Mouse (Mus musculus) embryonic facial prominence, embryonic 10.5 days (tissue): ENCODE measurements around the gene Cyfip2. TPM values are rescaled to one million over a fixed set of nuclear protein-coding genes. Genes with fewer than 3 reads are reported as not detected.

ENCODE experiments used
- DNase-seq: peaks from one replicate; pipeline ENCODE4 v3.0.0-alpha.2; 2017; ENCODE audit warnings: low spot score
- H3K27ac ChIP-seq: fragments of 300-500 bp; sonication (generic); replicated peaks from 2 replicates; pipeline ENCODE4 v1.5.1; 2016; ENCODE audit warnings: mild to moderate bottlenecking
- H3K27me3 ChIP-seq: fragments of 300-500 bp; sonication (generic); replicated peaks from 2 replicates; pipeline ENCODE4 v1.6.1; 2016; ENCODE audit warnings: low read depth, mild to moderate bottlenecking; ENCODE audit not compliant: poor library complexity, severe bottlenecking
- H3K36me3 ChIP-seq: fragments of 300-500 bp; sonication (generic); replicated peaks from 2 replicates; pipeline ENCODE4 v1.6.1; 2016; ENCODE audit warnings: mild to moderate bottlenecking, moderate library complexity
- H3K4me1 ChIP-seq: fragments of 300-500 bp; sonication (generic); 2 replicates; pipeline ENCODE4 v1.6.1; 2016
- H3K4me3 ChIP-seq: fragments of 300-500 bp; sonication (generic); 2 replicates; pipeline ENCODE4 v1.5.1; 2016; ENCODE audit warnings: mild to moderate bottlenecking, moderate library complexity
- H3K9me3 ChIP-seq: fragments of 300-500 bp; sonication (generic); 2 replicates; pipeline ENCODE4 v1.6.1; 2016; ENCODE audit warnings: mild to moderate bottlenecking
- WGBS: fragments of 180-500 bp; shearing (Covaris S2); methylation state at CpG from one replicate; pipeline ENCODE4 v1.1.7; 2016; 5-methylcytosine and 5-hydroxymethylcytosine counted together
- polyA plus RNA-seq: library from polyadenylated mRNA; unstranded; fragments of >200 nt; fragmentation: Nextera tagmentation; extraction: Ambion mirVana; gene quantifications from 2 replicates; pipeline ENCODE4 v1.2.1, GENCODE M21; 2016

Gene Cyfip2
- polyA plus RNA-seq, 1 experiment from 2014 or later, result 18.3 TPM

- Histone ChIP-seq H3K27me3 (no peaks in the 10 kb centered on the region), H3K4me3 (no peak overlapping the region), H3K4me1 (peaks cover 3% of the 10 kb centered on the region; the same call in 1 of the 2 replicates), H3K9me3 (no peaks in the 10 kb centered on the region), H3K36me3 (peaks cover 24% of the 10 kb centered on the region), H3K27ac (no peak overlapping the region)
- no peak for DNase-seq
- WGBS, result 90% methylated on average over 11 of the region's 11 CpGs
Measured at GRCm38 (mm10) chr11:46265031-46265786, 47.5 kb downstream of the Cyfip2 start.

DNA sequence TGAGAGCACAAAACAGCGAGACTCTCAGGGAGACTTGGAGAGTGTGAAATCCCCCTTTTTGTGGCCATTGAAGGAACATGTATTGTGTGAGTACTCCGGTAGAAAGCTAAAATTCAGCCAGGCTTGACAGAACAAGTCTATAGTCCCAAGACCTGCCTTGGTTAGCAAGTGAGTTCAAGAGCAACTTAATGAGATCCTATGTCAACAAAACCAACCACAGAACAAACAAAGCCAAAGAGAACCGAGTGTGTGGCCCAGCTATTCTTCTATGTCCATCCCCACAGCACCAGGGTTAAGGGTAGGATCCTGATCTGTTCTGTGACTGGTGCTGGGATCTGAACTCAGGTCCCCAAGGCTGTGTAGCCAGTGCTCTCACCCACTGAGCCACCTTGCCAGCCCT, 48.1 kb downstream of the Cyfip2 start:
- WGBS, result 81% methylated on average over 3 of the region's 3 CpGs
- no peaks in the 10 kb centered on the region for H3K9me3 ChIP-seq
- H3K27me3 ChIP-seq, result no peaks in the 10 kb centered on the region
- H3K36me3 ChIP-seq, result peaks cover 26% of the 10 kb centered on the region
- H3K4me1 ChIP-seq, result peaks cover 3% of the 10 kb centered on the region; the same call in 1 of the 2 replicates
- no peak overlapping the region for H3K4me3 ChIP-seq
- DNase-seq, result no peak
- H3K27ac ChIP-seq, result no peak overlapping the region

- H3K9me3 ChIP-seq, result no peaks in the 10 kb centered on the region
- WGBS, result 93% methylated on average over 11 of the region's 11 CpGs
- H3K4me1 ChIP-seq, result no peaks in the 10 kb centered on the region
- DNase-seq, result no peak
- no peak overlapping the region for H3K27ac ChIP-seq
- no peak overlapping the region for H3K4me3 ChIP-seq
- H3K27me3 ChIP-seq, result no peaks in the 10 kb centered on the region
- peaks cover 25% of the 10 kb centered on the region for H3K36me3 ChIP-seq
Measured at GRCm38 (mm10) chr11:46263291-46263690, 49.4 kb downstream of the Cyfip2 start.

DNA sequence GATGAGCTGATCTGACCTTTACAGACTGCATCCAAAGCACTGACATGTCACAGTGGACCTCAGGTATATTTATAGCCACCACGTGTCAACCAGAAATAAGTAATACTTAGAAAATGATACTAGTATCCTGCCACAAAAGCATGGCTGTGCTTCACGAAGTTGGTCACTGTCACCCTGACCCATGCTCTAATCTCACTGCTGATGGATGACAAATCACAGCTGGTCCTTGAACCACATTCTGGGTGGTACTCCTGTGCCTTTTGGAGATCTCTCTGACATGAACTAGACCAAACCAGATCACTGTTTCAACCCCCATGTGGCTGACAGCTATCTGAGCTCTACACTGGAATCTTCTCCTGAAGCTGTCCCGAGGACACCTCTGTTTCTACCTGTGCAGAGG, 49.8 kb downstream of the Cyfip2 start:
- no peak overlapping the region for H3K4me3 ChIP-seq
- no peaks in the 10 kb centered on the region for H3K4me1 ChIP-seq
- H3K27me3 ChIP-seq, result no peaks in the 10 kb centered on the region
- H3K36me3 ChIP-seq, result peaks cover 22% of the 10 kb centered on the region
- no peak for DNase-seq
- H3K9me3 ChIP-seq, result no peaks in the 10 kb centered on the region
- WGBS, result 83% methylated on average over 3 of the region's 3 CpGs
- no peak overlapping the region for H3K27ac ChIP-seq

GRCm38 (mm10) chr11:46258749-46259148, 53.9 kb downstream of the Cyfip2 start:
- no peak for DNase-seq
- Histone ChIP-seq H3K4me3 (no peak overlapping the region), H3K36me3 (peaks cover 42% of the 10 kb centered on the region), H3K9me3 (peaks cover 3% of the 10 kb centered on the region; the same call in 1 of the 2 replicates), H3K4me1 (no peaks in the 10 kb centered on the region), H3K27me3 (no peaks in the 10 kb centered on the region), H3K27ac (no peak overlapping the region)
- WGBS, result 91% methylated on average over 8 of the region's 8 CpGs

DNA sequence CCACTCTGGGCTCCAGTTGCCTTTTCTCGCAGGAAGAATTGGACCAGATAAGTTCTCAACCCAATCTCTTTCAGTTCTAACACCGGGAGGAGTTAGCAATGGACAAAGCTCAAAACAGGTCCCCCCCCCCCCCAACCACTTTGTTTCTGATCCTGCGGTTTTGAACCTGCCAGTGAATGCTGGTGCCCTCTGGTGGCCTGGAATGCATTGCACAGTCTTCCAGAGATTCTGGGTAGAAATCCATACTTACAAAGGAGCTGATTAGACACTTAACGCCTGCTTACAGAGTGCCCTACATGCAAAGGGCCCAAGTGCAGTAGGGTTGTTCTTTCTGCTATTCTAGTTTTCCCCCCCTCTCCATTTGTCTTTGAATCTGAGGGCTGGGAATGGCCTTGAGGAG, 54.5 kb downstream of the Cyfip2 start:
- WGBS, result 66% methylated on average over 4 of the region's 4 CpGs
- peak; percentile 40 for DNase-seq
- Histone ChIP-seq H3K9me3 (peaks cover 3% of the 10 kb centered on the region; the same call in 1 of the 2 replicates), H3K4me1 (no peaks in the 10 kb centered on the region), H3K36me3 (peaks cover 46% of the 10 kb centered on the region), H3K4me3 (no peak overlapping the region), H3K27me3 (no peaks in the 10 kb centered on the region), H3K27ac (no peak overlapping the region)

- Histone ChIP-seq H3K4me1 (no peaks in the 10 kb centered on the region), H3K27me3 (no peaks in the 10 kb centered on the region), H3K36me3 (peaks cover 38% of the 10 kb centered on the region), H3K27ac (no peak overlapping the region), H3K9me3 (peaks cover 3% of the 10 kb centered on the region; the same call in 1 of the 2 replicates), H3K4me3 (no peak overlapping the region)
- DNase-seq, result no peak
- 84% methylated on average over 2 of the region's 2 CpGs for WGBS
Measured at GRCm38 (mm10) chr11:46255291-46255690, 57.4 kb downstream of the Cyfip2 start.

DNA sequence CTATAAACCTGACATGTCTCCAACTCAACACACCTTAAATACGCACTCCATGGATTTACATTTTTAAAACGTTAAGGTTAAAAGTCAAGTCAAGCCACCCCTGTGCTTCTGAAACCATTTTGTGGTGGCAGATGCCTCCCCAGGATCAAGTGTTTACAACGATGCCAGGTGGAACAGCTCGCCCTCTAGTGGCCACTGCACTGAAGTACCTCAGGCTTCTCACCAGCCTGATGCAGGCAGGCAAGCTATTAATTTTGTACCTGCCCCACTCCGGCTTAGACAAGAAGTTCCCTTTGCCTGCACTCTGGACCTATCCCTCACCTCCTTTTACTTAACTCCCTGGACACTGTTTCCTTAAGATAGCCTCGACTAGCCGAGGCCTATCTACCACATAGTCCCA, 60.7 kb downstream of the Cyfip2 start:
- no peaks in the 10 kb centered on the region for H3K9me3 ChIP-seq
- no peak overlapping the region for H3K27ac ChIP-seq
- H3K4me3 ChIP-seq, result no peak overlapping the region
- peaks cover 32% of the 10 kb centered on the region for H3K36me3 ChIP-seq
- H3K4me1 ChIP-seq, result no peaks in the 10 kb centered on the region
- 34% methylated on average over 7 of the region's 7 CpGs for WGBS
- DNase-seq, result peak; percentile 62
- no peaks in the 10 kb centered on the region for H3K27me3 ChIP-seq

DNA sequence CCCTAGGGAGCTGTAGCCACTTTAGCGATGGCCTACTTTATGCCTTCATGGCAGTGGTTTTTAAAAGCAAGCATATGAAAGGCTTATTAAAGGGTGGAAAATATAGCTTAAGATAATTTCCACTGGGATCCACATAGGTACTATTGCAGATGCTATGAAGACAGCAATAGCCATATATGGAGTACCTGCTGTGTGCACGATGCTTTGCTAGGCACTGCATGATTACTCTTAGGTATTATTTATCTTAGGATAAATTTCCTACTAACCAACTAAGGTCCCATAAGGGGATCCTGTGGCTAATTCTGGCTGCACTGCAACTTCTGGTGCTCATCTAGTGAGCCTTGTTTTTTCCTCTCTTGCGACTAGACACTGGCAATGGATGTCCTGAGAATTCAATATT, 64.3 kb downstream of the Cyfip2 start:
- 88% methylated on average over 3 of the region's 3 CpGs for WGBS
- no peak for DNase-seq
- Histone ChIP-seq H3K27ac (no peak overlapping the region), H3K36me3 (peaks cover 12% of the 10 kb centered on the region), H3K27me3 (no peaks in the 10 kb centered on the region), H3K9me3 (no peaks in the 10 kb centered on the region), H3K4me3 (no peak overlapping the region), H3K4me1 (peaks cover 7% of the 10 kb centered on the region; the same call in 1 of the 2 replicates)

DNA sequence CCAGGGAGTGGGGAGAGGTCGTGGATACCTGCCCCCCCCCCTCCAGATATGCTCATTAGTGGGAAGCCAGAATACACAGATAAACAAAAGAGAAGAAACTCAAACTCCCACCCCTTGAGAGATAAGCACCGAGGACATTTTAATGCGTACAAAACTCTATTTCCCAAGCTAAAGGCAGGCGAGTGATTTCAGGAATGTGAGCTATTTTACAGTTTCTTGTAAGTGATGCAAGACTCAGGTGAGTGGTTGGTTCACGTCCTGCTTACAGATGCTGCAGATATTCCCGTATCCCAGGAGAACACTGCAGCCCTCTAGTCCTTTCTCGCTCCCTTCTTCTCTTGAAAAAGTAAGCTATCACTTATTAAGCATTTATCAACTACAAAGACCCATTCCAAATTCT, 66.3 kb downstream of the Cyfip2 start:
- H3K4me3 ChIP-seq, result no peak overlapping the region
- peaks cover 12% of the 10 kb centered on the region for H3K36me3 ChIP-seq
- DNase-seq, result no peak
- 74% methylated on average over 7 of the region's 7 CpGs for WGBS
- H3K4me1 ChIP-seq, result peaks cover 7% of the 10 kb centered on the region; the same call in 1 of the 2 replicates
- H3K9me3 ChIP-seq, result no peaks in the 10 kb centered on the region
- H3K27me3 ChIP-seq, result no peaks in the 10 kb centered on the region
- no peak overlapping the region for H3K27ac ChIP-seq

GRCm38 (mm10) chr11:46245926-46246325, 66.7 kb downstream of the Cyfip2 start:
- Histone ChIP-seq H3K9me3 (no peaks in the 10 kb centered on the region), H3K36me3 (peaks cover 12% of the 10 kb centered on the region), H3K27ac (no peak overlapping the region), H3K4me3 (no peak overlapping the region), H3K4me1 (peaks cover 7% of the 10 kb centered on the region; the same call in 1 of the 2 replicates), H3K27me3 (no peaks in the 10 kb centered on the region)
- no peak for DNase-seq
- WGBS, result 74% methylated on average over 8 of the region's 8 CpGs

DNA sequence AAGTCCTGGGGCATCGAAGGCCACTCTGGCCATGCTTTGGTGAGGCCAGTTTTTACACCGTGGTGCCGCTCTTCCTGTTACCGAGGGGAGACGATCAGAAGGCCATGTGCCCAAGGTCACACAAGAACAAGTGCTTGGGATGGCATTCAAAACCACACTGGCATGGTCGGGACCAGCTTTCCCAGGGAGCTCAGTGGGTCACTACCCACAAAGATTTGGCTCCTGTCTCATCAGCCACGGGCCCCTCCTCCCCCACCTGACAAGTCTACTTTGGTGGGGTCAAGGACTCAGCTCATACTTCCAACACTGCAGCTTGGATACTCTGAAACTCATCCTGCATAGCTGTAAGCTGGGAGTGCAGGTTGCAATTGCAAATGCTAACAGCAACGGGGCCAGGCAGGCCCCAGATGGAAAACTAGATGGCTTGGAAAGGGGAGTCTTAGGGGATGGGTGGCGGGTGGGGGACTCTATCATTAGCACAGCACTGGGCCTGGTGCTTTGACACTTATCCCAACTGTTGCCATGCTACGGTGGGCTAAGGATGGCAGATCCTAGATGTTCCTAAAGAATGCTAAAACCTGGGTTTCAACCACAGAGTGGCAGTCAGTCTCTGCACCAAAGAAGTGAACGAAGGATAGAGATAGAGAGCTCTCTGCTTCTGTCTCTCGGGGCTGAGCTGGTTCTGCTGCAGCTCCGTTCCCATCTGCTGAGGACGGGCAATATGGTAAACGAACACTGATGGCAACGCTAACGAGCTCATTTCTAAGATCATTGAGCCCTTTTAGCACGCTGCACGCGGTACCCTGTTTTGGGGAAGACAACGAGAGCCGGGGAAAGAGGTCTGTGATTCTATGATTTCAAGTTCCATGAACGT, 67.7 kb downstream of the Cyfip2 start:
- Histone ChIP-seq H3K27me3 (no peaks in the 10 kb centered on the region), H3K4me1 (peaks cover 7% of the 10 kb centered on the region; the same call in 1 of the 2 replicates), H3K9me3 (no peaks in the 10 kb centered on the region), H3K36me3 (peaks cover 14% of the 10 kb centered on the region), H3K4me3 (no peak overlapping the region), H3K27ac (no peak overlapping the region)
- no peak for DNase-seq
- 92% methylated on average over 23 of the region's 23 CpGs for WGBS
